ENCODE assay signal across 8 mouse cellular contexts in genomic region chr11:35979733-35980410, GRCm38 (mm10). TPM values are rescaled to one million over a fixed set of nuclear protein-coding genes. Genes with fewer than 3 reads are reported as not detected.
A peak's percentile ranks its signal among the peaks of the same experiment; 100 is the strongest.
DNase-seq lines count a peak whose midpoint lies in the region; ATAC-seq lines count a peak whose summit lies in the region.

No protein-coding gene starts in this region.

- H3K4me2 ChIP-seq in forebrain, embryonic 12.5 days: peak overlapping the region; percentile 91
- peak overlapping the region; percentile 93 for H3K4me2 ChIP-seq in kidney, embryonic 15.5 days
- peak overlapping the region; percentile 73 for H3K4me2 ChIP-seq in midbrain, embryonic 15.5 days

- peak overlapping the region; percentile 68 for H3K27ac ChIP-seq in forebrain, embryonic 12.5 days
- peak overlapping the region; percentile 57 for H3K27ac ChIP-seq in kidney, embryonic 15.5 days
- peak overlapping the region; percentile 46; the same call in 1 of the 2 replicates for H3K27ac ChIP-seq in midbrain, embryonic 15.5 days

- H3K27me3 ChIP-seq in forebrain, embryonic 12.5 days: peaks cover 31% of the 10 kb centered on the region
- peaks cover 37% of the 10 kb centered on the region for H3K27me3 ChIP-seq in kidney, embryonic 15.5 days
- 0 out of 2 replicates have a peak, but pooled peaks cover 3% of the 10 kb centered on the region for H3K27me3 ChIP-seq in midbrain, embryonic 15.5 days (replicated peaks)

- H3K9me3 ChIP-seq in forebrain, embryonic 12.5 days: no peaks in the 10 kb centered on the region
- no peaks in the 10 kb centered on the region for H3K9me3 ChIP-seq in kidney, embryonic 15.5 days (replicated peaks)
- H3K9me3 ChIP-seq in midbrain, embryonic 15.5 days: no peaks in the 10 kb centered on the region

- peak; percentile 64 for ATAC-seq in forebrain, embryonic 12.5 days (ENCODE audit: low FRiP score)
- peak; percentile 54 for ATAC-seq in kidney, embryonic 15.5 days (replicated peaks; ENCODE audit: low FRiP score)
- ATAC-seq in midbrain, embryonic 15.5 days (replicated peaks): peak; percentile 75
- ATAC-seq in monocyte, adult 5-6 weeks (replicated peaks; ENCODE audit: insufficient number of reproducible peaks, low FRiP score, low TSS enrichment, poor library complexity, severe bottlenecking): no peak

- no peaks in the 10 kb centered on the region for H3K36me3 ChIP-seq in forebrain, embryonic 12.5 days (replicated peaks)
- H3K36me3 ChIP-seq in kidney, embryonic 15.5 days: no peaks in the 10 kb centered on the region
- H3K36me3 ChIP-seq in midbrain, embryonic 15.5 days (replicated peaks): no peaks in the 10 kb centered on the region

- H3K9ac ChIP-seq in forebrain, embryonic 12.5 days: peak overlapping the region; percentile 91
- H3K9ac ChIP-seq in kidney, embryonic 15.5 days: peak overlapping the region; percentile 70
- peak overlapping the region; percentile 77 for H3K9ac ChIP-seq in midbrain, embryonic 15.5 days

- 2% methylated on average over 42 of the region's 66 CpGs for WGBS in forebrain, embryonic 12.5 days
- under 1% methylated on average over 52 of the region's 66 CpGs for WGBS in kidney, embryonic 15.5 days
- WGBS in midbrain, embryonic 15.5 days: under 1% methylated on average over 40 of the region's 66 CpGs

- H3K4me3 ChIP-seq in forebrain, embryonic 12.5 days (replicated peaks): peak overlapping the region; percentile 86
- peak overlapping the region; percentile 77 for H3K4me3 ChIP-seq in kidney, embryonic 15.5 days (replicated peaks)
- peak overlapping the region; percentile 70 for H3K4me3 ChIP-seq in midbrain, embryonic 15.5 days

- peak; percentile 44 for DNase-seq in kidney, adult 11 months
- DNase-seq in kidney, adult 18-20 months: no peak
- peak; percentile 65 for DNase-seq in R1 (ENCODE audit: low read depth, low spot score)
- DNase-seq in urinary bladder, postnatal 14 days (ENCODE audit: low spot score): no peak

- peaks cover 38% of the 10 kb centered on the region for H3K4me1 ChIP-seq in forebrain, embryonic 12.5 days
- peaks cover 46% of the 10 kb centered on the region for H3K4me1 ChIP-seq in kidney, embryonic 15.5 days
- H3K4me1 ChIP-seq in midbrain, embryonic 15.5 days: peaks cover 28% of the 10 kb centered on the region

RNA-seq across cellular contexts. Expression of gene Wwc1, which starts 0.5 kb away (rescaled TPM):
- polyA plus RNA-seq in forebrain, embryonic 12.5 days (2016; fragmentation: Nextera tagmentation; extraction: Ambion mirVana): 6.7 and 10.3 TPM in 2 replicates
- polyA plus RNA-seq in kidney, embryonic 15.5 days (2015; fragmentation: Nextera tagmentation; extraction: Ambion mirVana): 6.9 and 7.1 TPM in 2 replicates
- polyA plus RNA-seq in midbrain, embryonic 15.5 days (2015; fragmentation: Nextera tagmentation; extraction: Ambion mirVana): 13.2 and 18.1 TPM in 2 replicates
- total RNA-seq in monocyte, adult 5-6 weeks (2017): 0.19 TPM in 1 of 3 replicates, not detected in the others

Comparison
In these comparisons a context has a peak if more than half of its experiments do, and no peak if none do; other contexts are left out.
1. DNase-seq: peak in kidney, adult 11 months (single experiment) and R1 (single experiment); none in kidney, adult 18-20 months (single experiment) and urinary bladder, postnatal 14 days (single experiment).
2. Peak in every context shown above with its lines, with median percentiles within 50 percentile points of each other: H3K27ac ChIP-seq, H3K4me2 ChIP-seq, H3K4me3 ChIP-seq and H3K9ac ChIP-seq.